Mouse (Mus musculus): ENCODE results near the gene Vmn1r180. TPM values are rescaled to one million over a fixed set of nuclear protein-coding genes. Genes with fewer than 3 reads are reported as not detected.
"Not testable (repeated sequence)": the region's sequence is repeated elsewhere in the genome, so short reads cannot be mapped to it uniquely, and the experiment has no call there.

Gene Vmn1r180
- total RNA-seq (2021), result not detected
- long read RNA-seq, experiment 1, result 0 reads
- long read RNA-seq, experiment 2, result 0 reads

- DNase-seq (ENCODE audit: low spot score in 2 of 2), result no peak
Measured at GRCm38 (mm10) chr7:23950332-23950731, at the start of gene Vmn1r180. TSS of gene Vmn1r180 (plus strand) at chr7:23950632.

GRCm38 (mm10) chr7:23926678-23927077 lies 23.8 kb upstream of the Vmn1r180 start, which contains the start of gene Vmn1r179:
TSS of gene Vmn1r179 (plus strand) at chr7:23926978.
- no peak for DNase-seq (ENCODE audit: low spot score in 2 of 2)

- DNase-seq (ENCODE audit: low spot score in 2 of 2), result peak in 1 of 2 experiments; percentile 4
Measured at GRCm38 (mm10) chr7:23968044-23968443, 17.6 kb downstream of the Vmn1r180 start.

- not testable (repeated sequence) for DNase-seq (ENCODE audit: low spot score in 2 of 2)
Measured at GRCm38 (mm10) chr7:23974315-23974714, 23.9 kb downstream of the Vmn1r180 start, which contains the start of gene Vmn1r181. TSS of gene Vmn1r181 (plus strand) at chr7:23974615.

- no peak for DNase-seq (ENCODE audit: low spot score in 2 of 2)
Measured at GRCm38 (mm10) chr7:24001391-24001790, 51.0 kb downstream of the Vmn1r180 start, which contains the start of gene V1rd19. TSS of gene V1rd19 (plus strand) at chr7:24001691.

Other genes with a start within 250 kb of the Vmn1r180 start
- gene Vmn1r173, start 249.9 kb upstream of the Vmn1r180 start, total RNA-seq (2021), result not detected
- gene Vmn1r174, start 198.4 kb upstream of the Vmn1r180 start, total RNA-seq (2021), result not detected
- not detected for gene Vmn1r175, start 140.0 kb upstream of the Vmn1r180 start, total RNA-seq (2021)
- not detected for gene Vmn1r176, start 113.3 kb upstream of the Vmn1r180 start, total RNA-seq (2021)
- gene Vmn1r177, start 84.2 kb upstream of the Vmn1r180 start, total RNA-seq (2021), result not detected
- not detected for gene Vmn1r178, start 58.6 kb upstream of the Vmn1r180 start, total RNA-seq (2021)
- not detected for gene Vmn1r179, start 23.7 kb upstream of the Vmn1r180 start, total RNA-seq (2021)
- not detected for gene Vmn1r181, start 24.0 kb downstream of the Vmn1r180 start, total RNA-seq (2021)
- gene V1rd19, start 51.1 kb downstream of the Vmn1r180 start, total RNA-seq (2021), result not detected
- gene Vmn1r183, start 102.6 kb downstream of the Vmn1r180 start, total RNA-seq (2021), result not detected
- 10 to 100 TPM; 23.3 to 32.2 TPM for gene Zfp180, start 131.3 kb downstream of the Vmn1r180 start, total RNA-seq (2021)
- 1 to 10 TPM; 3.3 to 4.1 TPM for gene Zfp112, start 161.7 kb downstream of the Vmn1r180 start, total RNA-seq (2021)
- gene Zfp235, start 183.5 kb downstream of the Vmn1r180 start, total RNA-seq (2021), result 10 to 100 TPM in 1 of 2 experiments, 1 to 10 TPM in 1; 8.7 to 10.0 TPM
- gene Zfp114, start 224.4 kb downstream of the Vmn1r180 start, total RNA-seq (2021), result under 1 TPM in 1 of 2 experiments, not detected in 1; 0.19 TPM

All from adrenal gland, adult 18-20 months (tissue).